Mouse (Mus musculus): Measurements from ENCODE around the gene Ino80e. TPM values are rescaled to one million over a fixed set of nuclear protein-coding genes. Genes with fewer than 3 reads are reported as not detected.
"Not testable (repeated sequence)": the region's sequence is repeated elsewhere in the genome, so short reads cannot be mapped to it uniquely, and the experiment has no call there.

Ino80e gene
- 10 to 100 TPM; 21.2 to 21.8 TPM for total RNA-seq (2021)

GRCm38 (mm10) chr7:126862147-126862784, at the start of gene Ino80e:
Ino80e (minus strand) TSS chr7:126862377.
- DNase-seq, result peak; percentile 92 to 94

GRCm38 (mm10) chr7:126905590-126905989, 43.4 kb upstream of the Ino80e start:
- DNase-seq, result no peak
- intact Hi-C loops (cut with DNase I), result no loop called here

More at GRCm38 (mm10) chr7:126862147-126862784, at the start of gene Ino80e:
- intact Hi-C loops (cut with DNase I), result loop anchor here (5.0 kb wide), 3 partner anchors 35 to 335 kb away; partner anchors contain the start of gene Cd2bp2

GRCm38 (mm10) chr7:126899781-126900180, 37.6 kb upstream of the Ino80e start:
- DNase-seq, result not testable (repeated sequence)
- intact Hi-C loops (cut with DNase I), result loop anchor here (5.0 kb wide), 2 partner anchors 37 to 128 kb away; partner anchors contain the start of genes Hirip3, Ino80e and Maz

GRCm38 (mm10) chr7:126898102-126898990, 36.2 kb upstream of the Ino80e start:
- peak; percentile 98 to 99 for DNase-seq
- intact Hi-C loops (cut with DNase I), result loop anchor here (5.0 kb wide), 2 partner anchors 36 to 129 kb away; partner anchors contain the start of genes Hirip3, Ino80e and Maz

- DNase-seq, result peak; percentile 47 to 61
- intact Hi-C loops (cut with DNase I), result loop anchor here (2.0 to 5.0 kb wide), 3 partner anchors 31 to 130 kb away; partner anchors contain the start of genes Hirip3, Ino80e, Kctd13 and Maz
Observed at GRCm38 (mm10) chr7:126897390-126898101, 35.4 kb upstream of the Ino80e start.

- peak in 1 of 2 experiments; percentile 22 for DNase-seq
- intact Hi-C loops (cut with DNase I), result loop anchor here (2.0 to 5.0 kb wide), 3 partner anchors 32 to 130 kb away; partner anchors contain the start of genes Hirip3, Ino80e, Kctd13 and Maz
Observed at GRCm38 (mm10) chr7:126896912-126897311, 34.7 kb upstream of the Ino80e start.

GRCm38 (mm10) chr7:126888852-126889251, 26.7 kb upstream of the Ino80e start:
- intact Hi-C loops (cut with DNase I), result loop anchor here (5.0 kb wide), 1 partner anchor 38 kb away; the partner anchor contains the start of gene Kctd13
- DNase-seq, result no peak

- intact Hi-C loops (cut with DNase I), result loop anchor here (2.0 to 5.0 kb wide), 2 partner anchors 40 to 54 kb away; partner anchors contain the start of gene Kctd13
- DNase-seq, result no peak
Observed at GRCm38 (mm10) chr7:126887281-126887680, 25.1 kb upstream of the Ino80e start.

- DNase-seq, result peak; percentile 96 to 98
- intact Hi-C loops (cut with DNase I), result loop anchor here (5.0 kb wide), 1 partner anchor 43 kb away; the partner anchor contains the start of gene Kctd13
Observed at GRCm38 (mm10) chr7:126884286-126885164, 22.3 kb upstream of the Ino80e start, which contains the start of gene Taok2. Taok2 (minus strand) TSS chr7:126884703.

- intact Hi-C loops (cut with DNase I), result no loop called here
- DNase-seq, result peak in 1 of 2 experiments; percentile 51
Observed at GRCm38 (mm10) chr7:126883731-126884181, 21.6 kb upstream of the Ino80e start.

- intact Hi-C loops (cut with DNase I), result loop anchor here (2.0 kb wide), 1 partner anchor 16 kb away; no protein-coding TSS in a partner anchor
- DNase-seq, result peak; percentile 38
Observed at GRCm38 (mm10) chr7:126881040-126881439, 18.9 kb upstream of the Ino80e start.

- intact Hi-C loops (cut with DNase I), result no loop called here
- DNase-seq, result no peak
Observed at GRCm38 (mm10) chr7:126877239-126877638, 15.1 kb upstream of the Ino80e start.

- intact Hi-C loops (cut with DNase I), result no loop called here
- no peak for DNase-seq
Observed at GRCm38 (mm10) chr7:126870520-126870891, 8.3 kb upstream of the Ino80e start.

- intact Hi-C loops (cut with DNase I), result no loop called here
Observed at GRCm38 (mm10) chr7:126869780-126870519, 7.8 kb upstream of the Ino80e start.

GRCm38 (mm10) chr7:126868003-126868402, 5.8 kb upstream of the Ino80e start:
- DNase-seq, result no peak

More at GRCm38 (mm10) chr7:126869780-126870519, 7.8 kb upstream of the Ino80e start:
- DNase-seq, result no peak

GRCm38 (mm10) chr7:126867534-126867933, 5.4 kb upstream of the Ino80e start:
- intact Hi-C loops (cut with DNase I), result no loop called here
- DNase-seq, result no peak

More at GRCm38 (mm10) chr7:126868003-126868402, 5.8 kb upstream of the Ino80e start:
- intact Hi-C loops (cut with DNase I), result no loop called here

- intact Hi-C loops (cut with DNase I), result loop anchor here (2.0 to 5.0 kb wide), 4 partner anchors 17 to 334 kb away; partner anchors contain the start of gene Cd2bp2
- DNase-seq, result no peak
Observed at GRCm38 (mm10) chr7:126863791-126864190, 1.6 kb upstream of the Ino80e start.

Measured in heart, postnatal 36 days (tissue).